34 mouse cellular contexts compared by ENCODE assay signal in the genomic region with DNA sequence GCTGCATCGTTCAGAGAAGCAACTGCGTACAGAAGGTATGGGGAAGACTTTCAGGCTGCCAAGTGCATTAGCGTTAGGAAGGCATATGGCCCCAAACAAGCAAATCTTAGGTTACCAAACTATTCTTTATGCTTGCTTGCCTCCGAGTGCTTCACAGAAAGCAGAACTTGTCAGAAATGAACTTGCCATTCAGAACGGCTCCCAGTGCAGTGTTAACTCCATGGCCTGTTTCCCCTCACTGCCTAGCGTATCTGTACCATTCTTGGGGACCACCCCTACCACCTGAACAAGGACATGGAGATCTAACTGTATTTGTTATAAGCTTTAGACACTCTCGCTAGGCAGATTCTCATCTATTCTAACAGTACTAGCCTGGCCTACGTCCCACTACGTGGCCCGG.
"Had no signal": no experiment of that assay in that cellular context is flagged by ENCODE, and none has a peak within 500 bp of the region (broad histone marks: within the 10 kb centered on the region; RNA-seq: fewer than 3 reads in every experiment).

No protein-coding gene starts in this region.

- DNase-seq: heart, postnatal 10 days; heart, postnatal 14 days; heart, postnatal 36 days; kidney, adult 11 months; kidney, adult 18-20 months; kidney, adult 2 months; kidney, adult 8-10 months; kidney, adult 9 months; kidney, postnatal 10 days; kidney, postnatal 14 days; kidney, postnatal 25 days; kidney, postnatal 36 days; kidney, postnatal 4 days; layer of hippocampus, adult 9-11 months; layer of hippocampus, postnatal 36 days had no signal

- H3K4me1 ChIP-seq: hindbrain, embryonic 10.5 days; hindbrain, embryonic 12.5 days; hindbrain, embryonic 13.5 days; hindbrain, embryonic 15.5 days; intestine, embryonic 15.5 days had no signal

- H3K27me3 ChIP-seq: heart, embryonic 12.5 days; heart, embryonic 13.5 days; heart, embryonic 15.5 days; hindbrain, embryonic 12.5 days; hindbrain, embryonic 13.5 days; hindbrain, embryonic 15.5 days; intestine, embryonic 15.5 days; kidney, embryonic 15.5 days had no signal

- H3K4me3 ChIP-seq: heart, embryonic 10.5 days; heart, embryonic 12.5 days; heart, embryonic 13.5 days; heart, embryonic 15.5 days; hindbrain, embryonic 10.5 days; hindbrain, embryonic 12.5 days; hindbrain, embryonic 13.5 days; hindbrain, embryonic 15.5 days; intestine, embryonic 15.5 days; kidney, embryonic 15.5 days; layer of hippocampus, adult 2 months had no signal

- H3K36me3 ChIP-seq: heart, embryonic 10.5 days; heart, embryonic 12.5 days; heart, embryonic 13.5 days; heart, embryonic 15.5 days; hindbrain, embryonic 10.5 days; hindbrain, embryonic 12.5 days; hindbrain, embryonic 13.5 days; hindbrain, embryonic 15.5 days; intestine, embryonic 15.5 days; kidney, embryonic 15.5 days had no signal

- H3K27ac ChIP-seq: heart, embryonic 10.5 days; heart, embryonic 13.5 days; heart, embryonic 15.5 days; hindbrain, embryonic 10.5 days; hindbrain, embryonic 12.5 days; hindbrain, embryonic 13.5 days; hindbrain, embryonic 14.5 days; hindbrain, embryonic 15.5 days; hindbrain, postnatal 0 days; intestine, embryonic 15.5 days; kidney, embryonic 15.5 days; kidney, postnatal 0 days; layer of hippocampus, adult 2 months had no signal

- H3K9me3 ChIP-seq: heart, embryonic 10.5 days; heart, embryonic 12.5 days; heart, embryonic 15.5 days; hindbrain, embryonic 10.5 days; hindbrain, embryonic 12.5 days; hindbrain, embryonic 15.5 days; intestine, embryonic 15.5 days; kidney, embryonic 15.5 days had no signal

- H3K4me2 ChIP-seq: heart, embryonic 11.5 days; heart, embryonic 12.5 days; heart, embryonic 13.5 days; heart, embryonic 15.5 days; hindbrain, embryonic 12.5 days; hindbrain, embryonic 13.5 days; hindbrain, embryonic 14.5 days; hindbrain, embryonic 15.5 days; intestine, embryonic 15.5 days; kidney, embryonic 15.5 days had no signal

- ATAC-seq: hindbrain, embryonic 16.5 days; hindbrain, postnatal 0 days; inflammation-experienced regulatory T-cells, adult 6 months; intestine, embryonic 15.5 days; intestine, embryonic 16.5 days; intestine, postnatal 0 days had no signal

- H3K9ac ChIP-seq: heart, embryonic 12.5 days; heart, embryonic 13.5 days; heart, embryonic 15.5 days; hindbrain, embryonic 12.5 days; hindbrain, embryonic 13.5 days; hindbrain, embryonic 14.5 days; hindbrain, embryonic 15.5 days; intestine, embryonic 15.5 days; kidney, embryonic 15.5 days had no signal
